Mouse (Mus musculus) olfactory bulb, adult 2 months (tissue): Measurements from ENCODE around the gene Lst1. TPM values are rescaled to one million over a fixed set of nuclear protein-coding genes. Genes with fewer than 3 reads are reported as not detected.

Source experiments
- H3K27ac ChIP-seq: fragments of 200-500 bp; 2 replicates; pipeline ENCODE4 v1.5.1; 2012; ENCODE audit warnings: low read depth, low read length; ENCODE audit not compliant: insufficient read depth
- H3K4me1 ChIP-seq: fragments of 200-500 bp; 2 replicates; pipeline ENCODE4 v1.6.1; 2012; ENCODE audit warnings: low read length; ENCODE audit not compliant: control insufficient read depth, insufficient read depth
- H3K4me3 ChIP-seq: fragments of 200-500 bp; 2 replicates; pipeline ENCODE4 v1.5.1; 2012; ENCODE audit warnings: mild to moderate bottlenecking, low read depth, low read length, moderate library complexity; ENCODE audit not compliant: insufficient read depth
- CTCF ChIP-seq: fragments of 200-500 bp; IDR thresholded peaks from 2 replicates; pipeline ENCODE4 v1.5.1; 2012; ENCODE audit warnings: low read depth, mild to moderate bottlenecking, low read length, moderate library complexity; ENCODE audit not compliant: insufficient read depth
- POLR2A ChIP-seq: fragments of 200-500 bp; IDR thresholded peaks from 2 replicates; pipeline ENCODE4 v1.6.1; 2012; ENCODE audit warnings: mild to moderate bottlenecking, low read depth, low read length, moderate library complexity; ENCODE audit not compliant: insufficient read depth
- WGBS: fragments of 180-500 bp; shearing (Covaris S2); methylation state at CpG from one replicate; pipeline ENCODE4 v1.1.7; 2018; 5-methylcytosine and 5-hydroxymethylcytosine counted together
- polyA plus RNA-seq: library from polyadenylated mRNA; stranded (reverse); fragments of >200 nt; gene quantifications from 2 replicates; pipeline ENCODE4 v1.2.4, GENCODE M21; 2012; ENCODE audit warnings: low replicate concordance; ENCODE audit not compliant: missing spikeins, insufficient read depth, insufficient read length

Gene Lst1
- polyA plus RNA-seq, 1 experiment = not detected

- WGBS = 63% methylated on average over 2 of the region's 2 CpGs
- peaks cover 15% of the 10 kb centered on the region for H3K4me1 ChIP-seq
- no peak for TF ChIP-seq CTCF
- no peak for TF ChIP-seq POLR2A
Measured at GRCm38 (mm10) chr17:35191723-35192122, 3.5 kb upstream of the Lst1 start.

GRCm38 (mm10) chr17:35190096-35190495 lies 1.9 kb upstream of the Lst1 start:
- 74% methylated on average over 4 of the region's 4 CpGs for WGBS
- Histone ChIP-seq H3K4me3 (no peak overlapping the region), H3K27ac (no peak overlapping the region), H3K4me1 (peaks cover 7% of the 10 kb centered on the region)
- no peak for TF ChIP-seq CTCF
- no peak for TF ChIP-seq POLR2A

More at GRCm38 (mm10) chr17:35191723-35192122, 3.5 kb upstream of the Lst1 start:
- H3K27ac ChIP-seq = no peak overlapping the region
- no peak overlapping the region for H3K4me3 ChIP-seq

- WGBS = 90% methylated on average over 1 of the region's 1 CpGs
- Histone ChIP-seq H3K4me1 (peaks cover 5% of the 10 kb centered on the region), H3K4me3 (no peak overlapping the region), H3K27ac (no peak overlapping the region)
- TF ChIP-seq CTCF (no peak), POLR2A (no peak)
Measured at GRCm38 (mm10) chr17:35189186-35189585, 947 bp upstream of the Lst1 start.

GRCm38 (mm10) chr17:35187345-35187744 lies 894 bp downstream of the Lst1 start:
- no peak overlapping the region for H3K4me3 ChIP-seq
- TF ChIP-seq POLR2A = no peak
- no peak for TF ChIP-seq CTCF
- H3K4me1 ChIP-seq = peaks cover 5% of the 10 kb centered on the region
- 80% methylated on average over 4 of the region's 4 CpGs for WGBS
- H3K27ac ChIP-seq = no peak overlapping the region

GRCm38 (mm10) chr17:35186681-35187080 lies 1.6 kb downstream of the Lst1 start:
- no peak for TF ChIP-seq POLR2A
- no peak for TF ChIP-seq CTCF
- Histone ChIP-seq H3K27ac (no peak overlapping the region), H3K4me1 (peaks cover 5% of the 10 kb centered on the region), H3K4me3 (0 out of 2 replicates have a peak overlapping the region, but pooled peaks have one; percentile 1)
- WGBS = 2% methylated on average over 4 of the region's 4 CpGs

- Histone ChIP-seq H3K4me3 (no peak overlapping the region; the same call in none of the 2 replicates), H3K27ac (no peak overlapping the region), H3K4me1 (peaks cover 5% of the 10 kb centered on the region)
- 5% methylated on average over 18 of the region's 18 CpGs for WGBS
- TF ChIP-seq POLR2A (no peak), CTCF (no peak)
Measured at GRCm38 (mm10) chr17:35185639-35186611, 2.3 kb downstream of the Lst1 start.

GRCm38 (mm10) chr17:35180093-35180492 lies 8.1 kb downstream of the Lst1 start:
- 88% methylated on average over 5 of the region's 5 CpGs for WGBS
- Histone ChIP-seq H3K4me1 (no peaks in the 10 kb centered on the region), H3K27ac (no peak overlapping the region), H3K4me3 (no peak overlapping the region)
- TF ChIP-seq CTCF (no peak), POLR2A (no peak)

GRCm38 (mm10) chr17:35178528-35178927 lies 9.7 kb downstream of the Lst1 start:
- TF ChIP-seq CTCF (peak; percentile 85), POLR2A (no peak)
- Histone ChIP-seq H3K4me1 (peaks cover under 1% of the 10 kb centered on the region; the same call in 1 of the 2 replicates), H3K27ac (no peak overlapping the region), H3K4me3 (no peak overlapping the region)
- 27% methylated on average over 5 of the region's 5 CpGs for WGBS

- no peak within 1 kb of the TSS for H3K4me3 ChIP-seq
- H3K27ac ChIP-seq = no peak within 1 kb of the TSS
- peaks cover 2% of the 10 kb centered on the region; the same call in 1 of the 2 replicates for H3K4me1 ChIP-seq
- WGBS = 70% methylated on average over 2 of the region's 2 CpGs
- TF ChIP-seq CTCF (no peak), POLR2A (no peak)
Measured at GRCm38 (mm10) chr17:35175968-35176367, 12.3 kb downstream of the Lst1 start, which contains the start of gene Aif1. Aif1 (minus strand) TSS chr17:35176068.
